Mouse (Mus musculus): Measurements from ENCODE around the gene Klhl15. TPM values are rescaled to one million over a fixed set of nuclear protein-coding genes. Genes with fewer than 3 reads are reported as not detected.
"Not testable (repeated sequence)": the region's sequence is repeated elsewhere in the genome, so short reads cannot be mapped to it uniquely, and the experiment has no call there.

Gene Klhl15
- polyA plus RNA-seq (2012; rRNA removed) = 18.8 and 19.4 TPM in 2 replicates

- Histone ChIP-seq H3K27ac (ENCODE audit: control insufficient read depth, insufficient read depth, low read depth, low read length) (peak within 1 kb of the TSS; percentile 96), H3K4me1 (ENCODE audit: control insufficient read depth, insufficient read depth, low read length) (no peaks in the 10 kb centered on the region), H3K36me3 (ENCODE audit: control insufficient read depth, insufficient read depth, low read length) (no peaks in the 10 kb centered on the region), H3K4me3 (ENCODE audit: control insufficient read depth, low read depth, low read length) (peak within 1 kb of the TSS; percentile 96), H3K27me3 (ENCODE audit: control insufficient read depth, insufficient read depth, low read length) (no peaks in the 10 kb centered on the region)
- TF ChIP-seq CTCF (IDR thresholded peaks at IDR 0.05; ENCODE audit: control insufficient read depth, insufficient read depth, insufficient replicate concordance, low read depth, low read length) = no peak
- TF ChIP-seq POLR2A (IDR thresholded peaks at IDR 0.05; ENCODE audit: control insufficient read depth, low read depth, low read length) = peak; percentile 54; the same call in 1 of the 2 replicates
These were observed at the start of gene Klhl15 for GRCm38 (mm10) chrX:94234532-94235189. Gene Klhl15 (plus strand): TSS chrX:94234599.

GRCm38 (mm10) chrX:94185156-94185555 is 49.2 kb upstream of the Klhl15 start:
- Histone ChIP-seq H3K27me3 (ENCODE audit: control insufficient read depth, insufficient read depth, low read length) (no peaks in the 10 kb centered on the region), H3K27ac (ENCODE audit: control insufficient read depth, insufficient read depth, low read depth, low read length) (no peak overlapping the region), H3K36me3 (ENCODE audit: control insufficient read depth, insufficient read depth, low read length) (no peaks in the 10 kb centered on the region), H3K4me3 (ENCODE audit: control insufficient read depth, low read depth, low read length) (no peak overlapping the region), H3K4me1 (ENCODE audit: control insufficient read depth, insufficient read depth, low read length) (no peaks in the 10 kb centered on the region)
- TF ChIP-seq CTCF (IDR thresholded peaks at IDR 0.05; ENCODE audit: control insufficient read depth, insufficient read depth, insufficient replicate concordance, low read depth, low read length) = no peak
- no peak for TF ChIP-seq POLR2A (IDR thresholded peaks at IDR 0.05; ENCODE audit: control insufficient read depth, low read depth, low read length)

- not testable (repeated sequence) for H3K27ac ChIP-seq (ENCODE audit: control insufficient read depth, insufficient read depth, low read depth, low read length); H3K4me1 ChIP-seq (ENCODE audit: control insufficient read depth, insufficient read depth, low read length); H3K27me3 ChIP-seq (ENCODE audit: control insufficient read depth, insufficient read depth, low read length); H3K4me3 ChIP-seq (ENCODE audit: control insufficient read depth, low read depth, low read length); H3K36me3 ChIP-seq (ENCODE audit: control insufficient read depth, insufficient read depth, low read length)
These were observed 40.5 kb upstream of the Klhl15 start for GRCm38 (mm10) chrX:94193901-94194300.

GRCm38 (mm10) chrX:94197789-94198188 is 36.6 kb upstream of the Klhl15 start:
- TF ChIP-seq POLR2A (IDR thresholded peaks at IDR 0.05; ENCODE audit: control insufficient read depth, low read depth, low read length) (no peak), CTCF (IDR thresholded peaks at IDR 0.05; ENCODE audit: control insufficient read depth, insufficient read depth, insufficient replicate concordance, low read depth, low read length) (no peak)
- Histone ChIP-seq H3K36me3 (ENCODE audit: control insufficient read depth, insufficient read depth, low read length) (no peaks in the 10 kb centered on the region), H3K27ac (ENCODE audit: control insufficient read depth, insufficient read depth, low read depth, low read length) (no peak overlapping the region), H3K4me1 (ENCODE audit: control insufficient read depth, insufficient read depth, low read length) (no peaks in the 10 kb centered on the region), H3K27me3 (ENCODE audit: control insufficient read depth, insufficient read depth, low read length) (no peaks in the 10 kb centered on the region), H3K4me3 (ENCODE audit: control insufficient read depth, low read depth, low read length) (no peak overlapping the region)

GRCm38 (mm10) chrX:94212264-94212596 is 22.2 kb upstream of the Klhl15 start:
- Histone ChIP-seq H3K4me1 (ENCODE audit: control insufficient read depth, insufficient read depth, low read length) (no peaks in the 10 kb centered on the region), H3K36me3 (ENCODE audit: control insufficient read depth, insufficient read depth, low read length) (no peaks in the 10 kb centered on the region), H3K27me3 (ENCODE audit: control insufficient read depth, insufficient read depth, low read length) (no peaks in the 10 kb centered on the region), H3K4me3 (ENCODE audit: control insufficient read depth, low read depth, low read length) (peak overlapping the region; percentile 93), H3K27ac (ENCODE audit: control insufficient read depth, insufficient read depth, low read depth, low read length) (peak overlapping the region; percentile 74)
- TF ChIP-seq CTCF (IDR thresholded peaks at IDR 0.05; ENCODE audit: control insufficient read depth, insufficient read depth, insufficient replicate concordance, low read depth, low read length) (no peak), POLR2A (IDR thresholded peaks at IDR 0.05; ENCODE audit: control insufficient read depth, low read depth, low read length) (no peak)

- Histone ChIP-seq H3K4me3 (ENCODE audit: control insufficient read depth, low read depth, low read length) (peak within 1 kb of the TSS; percentile 93), H3K36me3 (ENCODE audit: control insufficient read depth, insufficient read depth, low read length) (no peaks in the 10 kb centered on the region)
- TF ChIP-seq CTCF (IDR thresholded peaks at IDR 0.05; ENCODE audit: control insufficient read depth, insufficient read depth, insufficient replicate concordance, low read depth, low read length) (peak; percentile 56; the same call in 1 of the 2 replicates), POLR2A (IDR thresholded peaks at IDR 0.05; ENCODE audit: control insufficient read depth, low read depth, low read length) (peak; percentile 43; the same call in 1 of the 2 replicates)
These were observed 21.6 kb upstream of the Klhl15 start, which contains the start of gene Eif2s3x for GRCm38 (mm10) chrX:94212597-94213321. Gene Eif2s3x (minus strand): TSS chrX:94212862.

GRCm38 (mm10) chrX:94213384-94213783 is 21.0 kb upstream of the Klhl15 start:
- no peaks in the 10 kb centered on the region for H3K4me1 ChIP-seq (ENCODE audit: control insufficient read depth, insufficient read depth, low read length)
- H3K36me3 ChIP-seq (ENCODE audit: control insufficient read depth, insufficient read depth, low read length) = no peaks in the 10 kb centered on the region
- no peak overlapping the region; the same call in 1 of the 2 replicates for H3K4me3 ChIP-seq (ENCODE audit: control insufficient read depth, low read depth, low read length)
- TF ChIP-seq POLR2A (IDR thresholded peaks at IDR 0.05; ENCODE audit: control insufficient read depth, low read depth, low read length) = no peak
- no peak for TF ChIP-seq CTCF (IDR thresholded peaks at IDR 0.05; ENCODE audit: control insufficient read depth, insufficient read depth, insufficient replicate concordance, low read depth, low read length)
- no peaks in the 10 kb centered on the region for H3K27me3 ChIP-seq (ENCODE audit: control insufficient read depth, insufficient read depth, low read length)
- no peak overlapping the region for H3K27ac ChIP-seq (ENCODE audit: control insufficient read depth, insufficient read depth, low read depth, low read length)

More at GRCm38 (mm10) chrX:94212597-94213321, 21.6 kb upstream of the Klhl15 start, which contains the start of gene Eif2s3x:
- no peaks in the 10 kb centered on the region for H3K4me1 ChIP-seq (ENCODE audit: control insufficient read depth, insufficient read depth, low read length)
- H3K27ac ChIP-seq (ENCODE audit: control insufficient read depth, insufficient read depth, low read depth, low read length) = peak within 1 kb of the TSS; percentile 74
- H3K27me3 ChIP-seq (ENCODE audit: control insufficient read depth, insufficient read depth, low read length) = no peaks in the 10 kb centered on the region
